Mouse (Mus musculus) embryonic facial prominence, embryonic 12.5 days (tissue): ENCODE results near the gene Polr3h. TPM values are rescaled to one million over a fixed set of nuclear protein-coding genes. Genes with fewer than 3 reads are reported as not detected.

Source experiments
- ATAC-seq: fragments of 200-750 bp; cut with Nextera tagmentation; 2 replicates; pipeline ENCODE4 v1.8.0; 2017; ENCODE audit not compliant: insufficient number of reproducible peaks, insufficient read depth, low FRiP score, low TSS enrichment
- H3K27ac ChIP-seq: fragments of 300-500 bp; sonication (generic); 2 replicates; pipeline ENCODE4 v1.5.1; 2016; ENCODE audit warnings: mild to moderate bottlenecking
- H3K27me3 ChIP-seq: fragments of 300-500 bp; sonication (generic); 2 replicates; pipeline ENCODE4 v1.6.1; 2016; ENCODE audit warnings: mild to moderate bottlenecking, moderate library complexity
- H3K36me3 ChIP-seq: fragments of 300-500 bp; sonication (generic); 2 replicates; pipeline ENCODE4 v1.6.1; 2016; ENCODE audit warnings: mild to moderate bottlenecking
- H3K4me1 ChIP-seq: fragments of 300-500 bp; sonication (generic); 2 replicates; pipeline ENCODE4 v1.6.1; 2016
- H3K4me2 ChIP-seq: fragments of 300-500 bp; sonication (generic); replicated peaks from 2 replicates; pipeline ENCODE4 v1.6.1; 2016; ENCODE audit warnings: mild to moderate bottlenecking, moderate library complexity
- H3K4me3 ChIP-seq: fragments of 300-500 bp; sonication (generic); 2 replicates; pipeline ENCODE4 v1.5.1; 2016; ENCODE audit warnings: mild to moderate bottlenecking
- H3K9ac ChIP-seq: fragments of 300-500 bp; sonication (generic); 2 replicates; pipeline ENCODE4 v1.6.1; 2016; ENCODE audit warnings: mild to moderate bottlenecking, moderate library complexity
- H3K9me3 ChIP-seq: fragments of 300-500 bp; sonication (generic); 2 replicates; pipeline ENCODE4 v1.6.1; 2016; ENCODE audit warnings: mild to moderate bottlenecking, moderate library complexity
- WGBS: fragments of 180-500 bp; shearing (Covaris S2); methylation state at CpG from one replicate; pipeline ENCODE4 v1.1.7; 2016; 5-methylcytosine and 5-hydroxymethylcytosine counted together
- polyA plus RNA-seq: library from polyadenylated mRNA; unstranded; fragments of >200 nt; fragmentation: Nextera tagmentation; extraction: Ambion mirVana; gene quantifications from 2 replicates; pipeline ENCODE4 v1.2.1, GENCODE M21; 2016

The Polr3h gene
- polyA plus RNA-seq, 1 experiment from 2014 or later = 59.3 TPM

- no peaks in the 10 kb centered on the region for H3K27me3 ChIP-seq
- H3K9me3 ChIP-seq = no peaks in the 10 kb centered on the region
- peak overlapping the region; percentile 94 for H3K27ac ChIP-seq
- peaks cover 5% of the 10 kb centered on the region; the same call in 1 of the 2 replicates for H3K36me3 ChIP-seq
- WGBS = under 1% methylated on average over 39 of the region's 39 CpGs
- peak overlapping the region; percentile 87 for H3K4me3 ChIP-seq
- H3K9ac ChIP-seq = peak overlapping the region; percentile 86
- peaks cover 9% of the 10 kb centered on the region; the same call in 1 of the 2 replicates for H3K4me1 ChIP-seq
- peak; percentile 70 for ATAC-seq
- peak overlapping the region; percentile 97 for H3K4me2 ChIP-seq
Measured at GRCm38 (mm10) chr15:81859330-81860255, 66.4 kb downstream of the Polr3h start.

- Histone ChIP-seq H3K27me3 (no peaks in the 10 kb centered on the region), H3K27ac (peak within 1 kb of the TSS; percentile 94), H3K4me2 (peak within 1 kb of the TSS; percentile 97), H3K9ac (peak within 1 kb of the TSS; percentile 86), H3K4me3 (peak within 1 kb of the TSS; percentile 87), H3K4me1 (peaks cover 9% of the 10 kb centered on the region; the same call in 1 of the 2 replicates), H3K9me3 (no peaks in the 10 kb centered on the region), H3K36me3 (peaks cover 6% of the 10 kb centered on the region; the same call in 1 of the 2 replicates)
- WGBS = under 1% methylated on average over 44 of the region's 44 CpGs
- ATAC-seq = 0 out of 2 replicates have a peak, but pooled peaks have one; percentile 3
Measured at GRCm38 (mm10) chr15:81858517-81859329, 67.3 kb downstream of the Polr3h start, which contains the start of gene Tob2. Gene Tob2 (minus strand): TSS chr15:81858796.

GRCm38 (mm10) chr15:81858138-81858516 lies 67.9 kb downstream of the Polr3h start:
- H3K36me3 ChIP-seq = peaks cover 8% of the 10 kb centered on the region
- peak overlapping the region; percentile 87 for H3K4me3 ChIP-seq
- peak; percentile 11; the same call in 1 of the 2 replicates for ATAC-seq
- H3K4me2 ChIP-seq = peak overlapping the region; percentile 97
- H3K4me1 ChIP-seq = peaks cover 9% of the 10 kb centered on the region; the same call in 1 of the 2 replicates
- H3K9ac ChIP-seq = peak overlapping the region; percentile 86
- H3K27me3 ChIP-seq = no peaks in the 10 kb centered on the region
- under 1% methylated on average over 23 of the region's 23 CpGs for WGBS
- peak overlapping the region; percentile 94 for H3K27ac ChIP-seq
- no peaks in the 10 kb centered on the region for H3K9me3 ChIP-seq

GRCm38 (mm10) chr15:81857724-81858116 lies 68.3 kb downstream of the Polr3h start:
- peak overlapping the region; percentile 97 for H3K4me2 ChIP-seq
- no peaks in the 10 kb centered on the region for H3K9me3 ChIP-seq
- H3K9ac ChIP-seq = peak overlapping the region; percentile 86
- peaks cover 9% of the 10 kb centered on the region; the same call in 1 of the 2 replicates for H3K4me1 ChIP-seq
- WGBS = under 1% methylated on average over 33 of the region's 33 CpGs
- no peak for ATAC-seq
- H3K27ac ChIP-seq = peak overlapping the region; percentile 94
- H3K4me3 ChIP-seq = peak overlapping the region; percentile 87
- peaks cover 12% of the 10 kb centered on the region for H3K36me3 ChIP-seq
- H3K27me3 ChIP-seq = no peaks in the 10 kb centered on the region

- H3K9me3 ChIP-seq = no peaks in the 10 kb centered on the region
- H3K4me1 ChIP-seq = peaks cover 9% of the 10 kb centered on the region; the same call in 1 of the 2 replicates
- H3K9ac ChIP-seq = peak overlapping the region; percentile 86
- under 1% methylated on average over 14 of the region's 14 CpGs for WGBS
- peak overlapping the region; percentile 97 for H3K4me2 ChIP-seq
- no peak for ATAC-seq
- peak overlapping the region; percentile 94 for H3K27ac ChIP-seq
- peak overlapping the region; percentile 87 for H3K4me3 ChIP-seq
- H3K36me3 ChIP-seq = peaks cover 15% of the 10 kb centered on the region
- H3K27me3 ChIP-seq = no peaks in the 10 kb centered on the region
Measured at GRCm38 (mm10) chr15:81856938-81857723, 68.9 kb downstream of the Polr3h start.

- Histone ChIP-seq H3K4me2 (peak overlapping the region; percentile 97), H3K27ac (peak overlapping the region; percentile 94), H3K27me3 (no peaks in the 10 kb centered on the region), H3K36me3 (peaks cover 25% of the 10 kb centered on the region), H3K4me1 (peaks cover 9% of the 10 kb centered on the region; the same call in 1 of the 2 replicates), H3K9ac (peak overlapping the region; percentile 86), H3K4me3 (peak overlapping the region; percentile 87), H3K9me3 (no peaks in the 10 kb centered on the region)
- under 1% methylated on average over 28 of the region's 28 CpGs for WGBS
- ATAC-seq = peak; percentile 90
Measured at GRCm38 (mm10) chr15:81856030-81856790, 69.8 kb downstream of the Polr3h start.

GRCm38 (mm10) chr15:81853081-81853480 lies 73.0 kb downstream of the Polr3h start:
- Histone ChIP-seq H3K27me3 (no peaks in the 10 kb centered on the region), H3K4me1 (peaks cover 14% of the 10 kb centered on the region), H3K9ac (no peak overlapping the region), H3K27ac (no peak overlapping the region), H3K4me3 (no peak overlapping the region), H3K36me3 (peaks cover 48% of the 10 kb centered on the region), H3K9me3 (no peaks in the 10 kb centered on the region), H3K4me2 (no peak overlapping the region)
- ATAC-seq = no peak
- WGBS = 91% methylated on average over 7 of the region's 7 CpGs

GRCm38 (mm10) chr15:81852411-81853000 lies 73.5 kb downstream of the Polr3h start:
- 87% methylated on average over 9 of the region's 9 CpGs for WGBS
- Histone ChIP-seq H3K36me3 (peaks cover 54% of the 10 kb centered on the region), H3K4me2 (no peak overlapping the region)

GRCm38 (mm10) chr15:81851375-81851774 lies 74.7 kb downstream of the Polr3h start:
- Histone ChIP-seq H3K27ac (no peak overlapping the region), H3K4me3 (no peak overlapping the region), H3K9me3 (no peaks in the 10 kb centered on the region), H3K9ac (no peak overlapping the region), H3K4me2 (no peak overlapping the region), H3K36me3 (peaks cover 62% of the 10 kb centered on the region), H3K27me3 (no peaks in the 10 kb centered on the region), H3K4me1 (peaks cover 14% of the 10 kb centered on the region)
- no peak for ATAC-seq
- 95% methylated on average over 15 of the region's 15 CpGs for WGBS

More at GRCm38 (mm10) chr15:81852411-81853000, 73.5 kb downstream of the Polr3h start:
- Histone ChIP-seq H3K9ac (no peak overlapping the region), H3K9me3 (no peaks in the 10 kb centered on the region), H3K27me3 (no peaks in the 10 kb centered on the region), H3K27ac (no peak overlapping the region), H3K4me3 (no peak overlapping the region), H3K4me1 (peaks cover 14% of the 10 kb centered on the region)
- no peak for ATAC-seq

- H3K27me3 ChIP-seq = no peaks in the 10 kb centered on the region
- no peak overlapping the region for H3K4me2 ChIP-seq
- 0 out of 2 replicates have a peak overlapping the region, but pooled peaks have one; percentile 12 for H3K27ac ChIP-seq
- no peaks in the 10 kb centered on the region for H3K9me3 ChIP-seq
- no peak overlapping the region for H3K9ac ChIP-seq
- no peak for ATAC-seq
- peaks cover 11% of the 10 kb centered on the region for H3K4me1 ChIP-seq
- H3K36me3 ChIP-seq = peaks cover 62% of the 10 kb centered on the region
- 83% methylated on average over 14 of the region's 14 CpGs for WGBS
- H3K4me3 ChIP-seq = no peak overlapping the region
Measured at GRCm38 (mm10) chr15:81850718-81851117, 75.3 kb downstream of the Polr3h start.
